8 mouse cellular contexts compared by ENCODE assay signal in the genomic region with DNA sequence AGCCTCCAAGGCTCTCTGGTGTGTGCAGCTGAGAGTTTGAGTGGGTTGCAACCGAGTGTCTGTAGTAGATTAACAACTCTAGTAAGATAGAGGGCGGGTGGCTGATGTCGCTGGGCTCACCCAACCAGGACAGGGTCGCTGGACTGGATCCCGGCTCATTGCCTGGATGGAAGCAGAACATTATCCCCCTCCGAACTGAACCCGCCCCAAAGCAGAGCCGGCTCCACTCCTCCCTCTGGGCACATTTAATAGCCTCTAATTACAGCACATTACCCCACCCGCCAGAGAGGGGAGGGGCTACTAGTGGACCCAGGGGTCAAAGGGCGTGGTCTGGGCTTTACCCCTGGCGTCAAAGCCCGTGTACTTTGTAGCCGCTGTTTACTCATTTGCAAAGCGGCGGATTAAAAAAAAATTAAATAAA. TPM values are rescaled to one million over a fixed set of nuclear protein-coding genes. Genes with fewer than 3 reads are reported as not detected.
DNase-seq lines count a peak whose midpoint lies in the region; ATAC-seq and TF ChIP-seq lines count a peak whose summit lies in the region.

No protein-coding gene starts in this region.

- H3K9me3 ChIP-seq in megakaryocyte, embryonic 14.5 days, result no peaks in the 10 kb centered on the region
- H3K9me3 ChIP-seq in lung, embryonic 14.5 days (ENCODE audit: low read depth, low read length), result no peaks in the 10 kb centered on the region
- H3K9me3 ChIP-seq in stomach, embryonic 16.5 days (replicated peaks; ENCODE audit: control insufficient read depth, low read length), result no peaks in the 10 kb centered on the region

- H3K36me3 ChIP-seq in megakaryocyte, embryonic 14.5 days (replicated peaks; ENCODE audit: low read length), result peaks cover 1% of the 10 kb centered on the region
- H3K36me3 ChIP-seq in kidney, adult 2 months (ENCODE audit: control insufficient read depth, insufficient read depth, low read length), result no peaks in the 10 kb centered on the region
- no peaks in the 10 kb centered on the region for H3K36me3 ChIP-seq in lung, embryonic 14.5 days (ENCODE audit: insufficient read depth)
- no peaks in the 10 kb centered on the region for H3K36me3 ChIP-seq in stomach, embryonic 16.5 days (ENCODE audit: control insufficient read depth, insufficient read depth, low read length)

- peak; percentile 78 for DNase-seq in cerebellum, adult 9-10 months
- peak; percentile 98 for DNase-seq in heart, adult 11 months
- peak; percentile 95 for DNase-seq in kidney, adult 2 months
- DNase-seq in lung, embryonic 14.5 days, result peak; percentile 27
- no peak for DNase-seq in left cerebral cortex, adult 9 months (ENCODE audit: low spot score in 2 of 2)

- peak overlapping the region; percentile 64 for H3K27ac ChIP-seq in kidney, adult 2 months (ENCODE audit: insufficient read depth, low read depth, low read length)
- peak overlapping the region; percentile 19 for H3K27ac ChIP-seq in lung, embryonic 14.5 days (ENCODE audit: low read depth)
- peak overlapping the region; percentile 87 for H3K27ac ChIP-seq in stomach, embryonic 16.5 days (ENCODE audit: low read length)

- no peak for TF ChIP-seq POLR2A in kidney, adult 2 months (IDR thresholded peaks at IDR 0.05; ENCODE audit: low read depth, low read length)

- H3K27me3 ChIP-seq in megakaryocyte, embryonic 14.5 days (replicated peaks), result no peaks in the 10 kb centered on the region
- H3K27me3 ChIP-seq in kidney, adult 2 months (replicated peaks; ENCODE audit: control insufficient read depth, insufficient read depth, low read length), result no peaks in the 10 kb centered on the region
- no peaks in the 10 kb centered on the region for H3K27me3 ChIP-seq in lung, embryonic 14.5 days (ENCODE audit: insufficient read depth, low read length)
- no peaks in the 10 kb centered on the region for H3K27me3 ChIP-seq in stomach, embryonic 16.5 days (ENCODE audit: control insufficient read depth, insufficient read depth, low read length)

- H3K4me1 ChIP-seq in megakaryocyte, embryonic 14.5 days, result peaks cover 70% of the 10 kb centered on the region
- H3K4me1 ChIP-seq in kidney, adult 2 months (ENCODE audit: control insufficient read depth, insufficient read depth, low read length), result peaks cover 17% of the 10 kb centered on the region
- peaks cover 24% of the 10 kb centered on the region for H3K4me1 ChIP-seq in lung, embryonic 14.5 days (ENCODE audit: insufficient read depth)
- H3K4me1 ChIP-seq in stomach, embryonic 16.5 days (ENCODE audit: control insufficient read depth, insufficient read depth, low read length), result peaks cover 27% of the 10 kb centered on the region

- H3K9ac ChIP-seq in lung, embryonic 14.5 days, result peak overlapping the region; percentile 40
- H3K9ac ChIP-seq in stomach, embryonic 16.5 days (ENCODE audit: low read length), result peak overlapping the region; percentile 61

- no peak for ATAC-seq in megakaryocyte, adult 5-6 weeks (ENCODE audit: poor library complexity, severe bottlenecking)
- no peak for ATAC-seq in lung, embryonic 14.5 days (ENCODE audit: insufficient read depth)
- ATAC-seq in stomach, embryonic 16.5 days (ENCODE audit: insufficient read depth, low FRiP score), result no peak

- H3K4me3 ChIP-seq in megakaryocyte, embryonic 14.5 days (replicated peaks), result peak overlapping the region; percentile 97
- H3K4me3 ChIP-seq in kidney, adult 2 months (ENCODE audit: insufficient read depth, low read depth, low read length), result no peak overlapping the region
- H3K4me3 ChIP-seq in lung, embryonic 14.5 days (ENCODE audit: low read depth, low read length), result peak overlapping the region; percentile 54
- peak overlapping the region; percentile 62 for H3K4me3 ChIP-seq in stomach, embryonic 16.5 days (replicated peaks; ENCODE audit: low read length)

- peak overlapping the region; percentile 98 for H3K4me2 ChIP-seq in lung, embryonic 14.5 days
- H3K4me2 ChIP-seq in stomach, embryonic 16.5 days (ENCODE audit: low read depth, low read length), result peak overlapping the region; percentile 89

- no peak for TF ChIP-seq CTCF in kidney, adult 2 months (conservative IDR thresholded peaks at IDR 0.05; ENCODE audit: insufficient read depth, insufficient read length, low read depth, low read length)
- no peak for TF ChIP-seq CTCF in lung, embryonic 14.5 days (IDR thresholded peaks at IDR 0.05; ENCODE audit: low read depth)

- WGBS in kidney, adult 2 months, result 8% methylated on average over 15 of the region's 15 CpGs
- WGBS in lung, embryonic 14.5 days, result 14% methylated on average over 15 of the region's 15 CpGs
- WGBS in stomach, embryonic 16.5 days, result 11% methylated on average over 15 of the region's 15 CpGs

RNA-seq across cellular contexts. Expression of gene Hook2, which starts 1.1 kb away (rescaled TPM):
- polyA plus RNA-seq in megakaryocyte, embryonic 14.5 days (2012; ENCODE audit: insufficient read depth, low replicate concordance), result 7.3 and 8.9 TPM in 2 replicates
- 0.82 and 1.1 TPM in 2 replicates for total RNA-seq in megakaryocyte, adult 5-6 weeks (2015)
- total RNA-seq in megakaryocyte, adult 5-6 weeks (2017), result 3.1 and 6.6 TPM in 2 replicates
- polyA plus RNA-seq in kidney, adult 2 months (2012; rRNA removed), result 34.5 and 34.6 TPM in 2 replicates
- 15.2 and 18.0 TPM in 2 replicates for polyA plus RNA-seq in lung, embryonic 14.5 days (2014; fragmentation: Nextera tagmentation; extraction: Ambion mirVana)
- polyA plus RNA-seq in stomach, embryonic 16.5 days (2015; fragmentation: Nextera tagmentation; extraction: Ambion mirVana), result 50.0 TPM in 2 replicates

RNA-seq across cellular contexts. Expression of gene Junb, which starts 10.8 kb away (rescaled TPM):
- 743 and 797 TPM in 2 replicates for polyA plus RNA-seq in megakaryocyte, embryonic 14.5 days (2012; ENCODE audit: insufficient read depth, low replicate concordance)
- total RNA-seq in megakaryocyte, adult 5-6 weeks (2015), result 45.5 and 60.4 TPM in 2 replicates
- 110 and 125 TPM in 2 replicates for total RNA-seq in megakaryocyte, adult 5-6 weeks (2017)
- 19.2 and 20.9 TPM in 2 replicates for polyA plus RNA-seq in kidney, adult 2 months (2012; rRNA removed)
- 12.8 and 15.4 TPM in 2 replicates for polyA plus RNA-seq in lung, embryonic 14.5 days (2014; fragmentation: Nextera tagmentation; extraction: Ambion mirVana)
- 21.6 and 25.8 TPM in 2 replicates for polyA plus RNA-seq in stomach, embryonic 16.5 days (2015; fragmentation: Nextera tagmentation; extraction: Ambion mirVana)

RNA-seq across cellular contexts. Expression of gene Rnaseh2a, which starts 19.8 kb away (rescaled TPM):
- 248 and 286 TPM in 2 replicates for polyA plus RNA-seq in megakaryocyte, embryonic 14.5 days (2012; ENCODE audit: insufficient read depth, low replicate concordance)
- total RNA-seq in megakaryocyte, adult 5-6 weeks (2015), result 56.8 and 75.8 TPM in 2 replicates
- total RNA-seq in megakaryocyte, adult 5-6 weeks (2017), result 41.1 and 49.0 TPM in 2 replicates
- polyA plus RNA-seq in kidney, adult 2 months (2012; rRNA removed), result 29.4 and 34.4 TPM in 2 replicates
- polyA plus RNA-seq in lung, embryonic 14.5 days (2014; fragmentation: Nextera tagmentation; extraction: Ambion mirVana), result 117 and 121 TPM in 2 replicates
- polyA plus RNA-seq in stomach, embryonic 16.5 days (2015; fragmentation: Nextera tagmentation; extraction: Ambion mirVana), result 97.5 and 108 TPM in 2 replicates

RNA-seq across cellular contexts. Expression of gene Prdx2, which starts 19.9 kb away (rescaled TPM):
- 68.6 and 73.1 TPM in 2 replicates for polyA plus RNA-seq in megakaryocyte, embryonic 14.5 days (2012; ENCODE audit: insufficient read depth, low replicate concordance)
- total RNA-seq in megakaryocyte, adult 5-6 weeks (2015), result 180 and 184 TPM in 2 replicates
- total RNA-seq in megakaryocyte, adult 5-6 weeks (2017), result 230 and 256 TPM in 2 replicates
- 304 and 376 TPM in 2 replicates for polyA plus RNA-seq in kidney, adult 2 months (2012; rRNA removed)
- polyA plus RNA-seq in lung, embryonic 14.5 days (2014; fragmentation: Nextera tagmentation; extraction: Ambion mirVana), result 819 and 843 TPM in 2 replicates
- polyA plus RNA-seq in stomach, embryonic 16.5 days (2015; fragmentation: Nextera tagmentation; extraction: Ambion mirVana), result 584 and 593 TPM in 2 replicates

RNA-seq across cellular contexts. Expression of gene Gm49661, which starts 20.1 kb away (rescaled TPM):
- not detected in 2 replicates for polyA plus RNA-seq in megakaryocyte, embryonic 14.5 days (2012; ENCODE audit: insufficient read depth, low replicate concordance)
- total RNA-seq in megakaryocyte, adult 5-6 weeks (2015), result 3.2 TPM in 1 of 2 replicates, not detected in the other
- total RNA-seq in megakaryocyte, adult 5-6 weeks (2017), result not detected in 2 replicates
- not detected in 2 replicates for polyA plus RNA-seq in kidney, adult 2 months (2012; rRNA removed)
- not detected in 2 replicates for polyA plus RNA-seq in lung, embryonic 14.5 days (2014; fragmentation: Nextera tagmentation; extraction: Ambion mirVana)
- polyA plus RNA-seq in stomach, embryonic 16.5 days (2015; fragmentation: Nextera tagmentation; extraction: Ambion mirVana), result not detected in 2 replicates

Comparison
In these comparisons a context has a peak if more than half of its experiments do, and no peak if none do; other contexts are left out.
1. DNase-seq: peak in cerebellum, adult 9-10 months (single experiment), heart, adult 11 months (single experiment), kidney, adult 2 months (single experiment) and lung, embryonic 14.5 days (single experiment); none in left cerebral cortex, adult 9 months (0 of 2).
2. H3K27ac ChIP-seq: peak in every context shown above with its lines; median percentile 87 in stomach, embryonic 16.5 days; 64 in kidney, adult 2 months; 19 in lung, embryonic 14.5 days.
3. RNA of gene Junb, which starts 10.8 kb away (polyA plus RNA-seq): 743 to 797 TPM in megakaryocyte, embryonic 14.5 days; 21.6 to 25.8 TPM in stomach, embryonic 16.5 days, 19.2 to 20.9 TPM in kidney, adult 2 months and 12.8 to 15.4 TPM in lung, embryonic 14.5 days; every median in the first group is over 10 times any median in the second.